Mouse (Mus musculus): Measurements from ENCODE around the gene Magi2. TPM values are rescaled to one million over a fixed set of nuclear protein-coding genes. Genes with fewer than 3 reads are reported as not detected.

The Magi2 gene
- polyA plus RNA-seq, 1 experiment from 2014 or later: 1.7 TPM

GRCm38 (mm10) chr5:19906636-19907035 lies 679.8 kb downstream of the Magi2 start:
- no peaks in the 10 kb centered on the region for H3K9me3 ChIP-seq (ENCODE audit: control insufficient read depth, low read length)
- H3K4me1 ChIP-seq (replicated peaks; ENCODE audit: control insufficient read depth, insufficient read depth, low read length): no peaks in the 10 kb centered on the region
- WGBS: 82% methylated on average over 4 of the region's 4 CpGs
- H3K36me3 ChIP-seq (ENCODE audit: control insufficient read depth, insufficient read depth, low read length): no peaks in the 10 kb centered on the region
- H3K4me2 ChIP-seq: no peak overlapping the region
- no peak overlapping the region for H3K4me3 ChIP-seq (ENCODE audit: low read depth, low read length)
- peaks cover 6% of the 10 kb centered on the region; the same call in 1 of the 2 replicates for H3K27me3 ChIP-seq (replicated peaks; ENCODE audit: control insufficient read depth, insufficient read depth, low read length)
- H3K27ac ChIP-seq (ENCODE audit: low read depth, low read length): no peak overlapping the region
- ATAC-seq (replicated peaks; ENCODE audit: low FRiP score) (no peak), DNase-seq (ENCODE audit: low spot score) (no peak)
- H3K9ac ChIP-seq (ENCODE audit: low read depth, low read length): no peak overlapping the region

- Histone ChIP-seq H3K4me2 (peak overlapping the region; percentile 45), H3K27me3 (replicated peaks; ENCODE audit: control insufficient read depth, insufficient read depth, low read length) (peaks cover 6% of the 10 kb centered on the region; the same call in 1 of the 2 replicates), H3K4me1 (replicated peaks; ENCODE audit: control insufficient read depth, insufficient read depth, low read length) (no peaks in the 10 kb centered on the region), H3K9me3 (ENCODE audit: control insufficient read depth, low read length) (no peaks in the 10 kb centered on the region), H3K4me3 (ENCODE audit: low read depth, low read length) (no peak overlapping the region), H3K27ac (ENCODE audit: low read depth, low read length) (no peak overlapping the region), H3K9ac (ENCODE audit: low read depth, low read length) (no peak overlapping the region), H3K36me3 (ENCODE audit: control insufficient read depth, insufficient read depth, low read length) (no peaks in the 10 kb centered on the region)
- ATAC-seq (replicated peaks; ENCODE audit: low FRiP score) (no peak), DNase-seq (ENCODE audit: low spot score) (no peak)
- 10% methylated on average over 11 of the region's 12 CpGs for WGBS
Measured at GRCm38 (mm10) chr5:19907381-19907982, 680.6 kb downstream of the Magi2 start.

- H3K9ac ChIP-seq (ENCODE audit: low read depth, low read length): no peak overlapping the region
- H3K4me1 ChIP-seq (replicated peaks; ENCODE audit: control insufficient read depth, insufficient read depth, low read length): no peaks in the 10 kb centered on the region
- H3K27me3 ChIP-seq (replicated peaks; ENCODE audit: control insufficient read depth, insufficient read depth, low read length): peaks cover 6% of the 10 kb centered on the region; the same call in 1 of the 2 replicates
- DNase-seq (ENCODE audit: low spot score) (peak; percentile 37), ATAC-seq (replicated peaks; ENCODE audit: low FRiP score) (no peak)
- H3K9me3 ChIP-seq (ENCODE audit: control insufficient read depth, low read length): no peaks in the 10 kb centered on the region
- peak overlapping the region; percentile 45 for H3K4me2 ChIP-seq
- H3K4me3 ChIP-seq (ENCODE audit: low read depth, low read length): peak overlapping the region; percentile 10; the same call in 1 of the 2 replicates
- H3K27ac ChIP-seq (ENCODE audit: low read depth, low read length): no peak overlapping the region
- WGBS: 7% methylated on average over 16 of the region's 16 CpGs
- H3K36me3 ChIP-seq (ENCODE audit: control insufficient read depth, insufficient read depth, low read length): no peaks in the 10 kb centered on the region
Measured at GRCm38 (mm10) chr5:19907983-19908705, 681.3 kb downstream of the Magi2 start.

GRCm38 (mm10) chr5:19908706-19909060 lies 681.8 kb downstream of the Magi2 start:
- H3K4me1 ChIP-seq (replicated peaks; ENCODE audit: control insufficient read depth, insufficient read depth, low read length): no peaks in the 10 kb centered on the region
- H3K27ac ChIP-seq (ENCODE audit: low read depth, low read length): no peak overlapping the region
- no peak for ATAC-seq (replicated peaks; ENCODE audit: low FRiP score)
- no peak overlapping the region for H3K9ac ChIP-seq (ENCODE audit: low read depth, low read length)
- 6% methylated on average over 5 of the region's 5 CpGs for WGBS
- H3K4me3 ChIP-seq (ENCODE audit: low read depth, low read length): no peak overlapping the region
- H3K27me3 ChIP-seq (replicated peaks; ENCODE audit: control insufficient read depth, insufficient read depth, low read length): peaks cover 6% of the 10 kb centered on the region; the same call in 1 of the 2 replicates
- peak overlapping the region; percentile 45 for H3K4me2 ChIP-seq
- DNase-seq (ENCODE audit: low spot score): no peak
- H3K9me3 ChIP-seq (ENCODE audit: control insufficient read depth, low read length): no peaks in the 10 kb centered on the region
- H3K36me3 ChIP-seq (ENCODE audit: control insufficient read depth, insufficient read depth, low read length): no peaks in the 10 kb centered on the region

- H3K36me3 ChIP-seq (ENCODE audit: control insufficient read depth, insufficient read depth, low read length): no peaks in the 10 kb centered on the region
- no peak overlapping the region for H3K27ac ChIP-seq (ENCODE audit: low read depth, low read length)
- H3K4me2 ChIP-seq: peak overlapping the region; percentile 45
- H3K9me3 ChIP-seq (ENCODE audit: control insufficient read depth, low read length): no peaks in the 10 kb centered on the region
- H3K4me1 ChIP-seq (replicated peaks; ENCODE audit: control insufficient read depth, insufficient read depth, low read length): no peaks in the 10 kb centered on the region
- DNase-seq (ENCODE audit: low spot score) (no peak), ATAC-seq (replicated peaks; ENCODE audit: low FRiP score) (no peak)
- H3K9ac ChIP-seq (ENCODE audit: low read depth, low read length): no peak overlapping the region
- peaks cover 6% of the 10 kb centered on the region; the same call in 1 of the 2 replicates for H3K27me3 ChIP-seq (replicated peaks; ENCODE audit: control insufficient read depth, insufficient read depth, low read length)
- 13% methylated on average over 11 of the region's 11 CpGs for WGBS
- H3K4me3 ChIP-seq (ENCODE audit: low read depth, low read length): no peak overlapping the region
Measured at GRCm38 (mm10) chr5:19909071-19909470, 682.2 kb downstream of the Magi2 start.

GRCm38 (mm10) chr5:19909664-19910063 lies 682.8 kb downstream of the Magi2 start:
- no peaks in the 10 kb centered on the region for H3K36me3 ChIP-seq (ENCODE audit: control insufficient read depth, insufficient read depth, low read length)
- 67% methylated on average over 7 of the region's 7 CpGs for WGBS
- no peaks in the 10 kb centered on the region for H3K4me1 ChIP-seq (replicated peaks; ENCODE audit: control insufficient read depth, insufficient read depth, low read length)
- peaks cover 6% of the 10 kb centered on the region; the same call in 1 of the 2 replicates for H3K27me3 ChIP-seq (replicated peaks; ENCODE audit: control insufficient read depth, insufficient read depth, low read length)
- H3K4me3 ChIP-seq (ENCODE audit: low read depth, low read length): no peak overlapping the region
- no peak overlapping the region for H3K4me2 ChIP-seq
- ATAC-seq (replicated peaks; ENCODE audit: low FRiP score): no peak
- no peak overlapping the region for H3K9ac ChIP-seq (ENCODE audit: low read depth, low read length)
- no peak for DNase-seq (ENCODE audit: low spot score)
- no peaks in the 10 kb centered on the region for H3K9me3 ChIP-seq (ENCODE audit: control insufficient read depth, low read length)
- no peak overlapping the region for H3K27ac ChIP-seq (ENCODE audit: low read depth, low read length)

GRCm38 (mm10) chr5:19932102-19932501 lies 705.3 kb downstream of the Magi2 start:
- H3K36me3 ChIP-seq (ENCODE audit: control insufficient read depth, insufficient read depth, low read length): no peaks in the 10 kb centered on the region
- 76% methylated on average over 3 of the region's 3 CpGs for WGBS
- no peaks in the 10 kb centered on the region for H3K9me3 ChIP-seq (ENCODE audit: control insufficient read depth, low read length)
- no peaks in the 10 kb centered on the region for H3K27me3 ChIP-seq (replicated peaks; ENCODE audit: control insufficient read depth, insufficient read depth, low read length)
- no peaks in the 10 kb centered on the region for H3K4me1 ChIP-seq (replicated peaks; ENCODE audit: control insufficient read depth, insufficient read depth, low read length)
- ATAC-seq (replicated peaks; ENCODE audit: low FRiP score): no peak
- H3K27ac ChIP-seq (ENCODE audit: low read depth, low read length): no peak overlapping the region
- H3K4me3 ChIP-seq (ENCODE audit: low read depth, low read length): no peak overlapping the region
- no peak for DNase-seq (ENCODE audit: low spot score)
- H3K4me2 ChIP-seq: no peak overlapping the region
- H3K9ac ChIP-seq (ENCODE audit: low read depth, low read length): no peak overlapping the region

GRCm38 (mm10) chr5:19933190-19933589 lies 706.4 kb downstream of the Magi2 start:
- no peaks in the 10 kb centered on the region for H3K9me3 ChIP-seq (ENCODE audit: control insufficient read depth, low read length)
- no peak overlapping the region for H3K27ac ChIP-seq (ENCODE audit: low read depth, low read length)
- no peaks in the 10 kb centered on the region for H3K27me3 ChIP-seq (replicated peaks; ENCODE audit: control insufficient read depth, insufficient read depth, low read length)
- no peaks in the 10 kb centered on the region for H3K36me3 ChIP-seq (ENCODE audit: control insufficient read depth, insufficient read depth, low read length)
- no peaks in the 10 kb centered on the region for H3K4me1 ChIP-seq (replicated peaks; ENCODE audit: control insufficient read depth, insufficient read depth, low read length)
- H3K9ac ChIP-seq (ENCODE audit: low read depth, low read length): no peak overlapping the region
- H3K4me3 ChIP-seq (ENCODE audit: low read depth, low read length): no peak overlapping the region
- DNase-seq (ENCODE audit: low spot score): no peak
- H3K4me2 ChIP-seq: no peak overlapping the region
- ATAC-seq (replicated peaks; ENCODE audit: low FRiP score): no peak
- WGBS: 67% methylated on average over 2 of the region's 2 CpGs

GRCm38 (mm10) chr5:19951102-19951501 lies 724.3 kb downstream of the Magi2 start:
- no peak for DNase-seq (ENCODE audit: low spot score)
- WGBS: 78% methylated on average over 2 of the region's 2 CpGs
- ATAC-seq (replicated peaks; ENCODE audit: low FRiP score): no peak
- Histone ChIP-seq H3K9me3 (ENCODE audit: control insufficient read depth, low read length) (no peaks in the 10 kb centered on the region), H3K36me3 (ENCODE audit: control insufficient read depth, insufficient read depth, low read length) (no peaks in the 10 kb centered on the region), H3K4me3 (ENCODE audit: low read depth, low read length) (no peak overlapping the region), H3K9ac (ENCODE audit: low read depth, low read length) (no peak overlapping the region), H3K4me2 (no peak overlapping the region), H3K4me1 (replicated peaks; ENCODE audit: control insufficient read depth, insufficient read depth, low read length) (no peaks in the 10 kb centered on the region), H3K27me3 (replicated peaks; ENCODE audit: control insufficient read depth, insufficient read depth, low read length) (no peaks in the 10 kb centered on the region), H3K27ac (ENCODE audit: low read depth, low read length) (no peak overlapping the region)
